Mouse (Mus musculus): Measurements from ENCODE around the gene Zfp710. TPM values are rescaled to one million over a fixed set of nuclear protein-coding genes. Genes with fewer than 3 reads are reported as not detected.

Zfp710 gene
- polyA plus RNA-seq, 2 experiments = 15.0 to 24.7 TPM

DNA sequence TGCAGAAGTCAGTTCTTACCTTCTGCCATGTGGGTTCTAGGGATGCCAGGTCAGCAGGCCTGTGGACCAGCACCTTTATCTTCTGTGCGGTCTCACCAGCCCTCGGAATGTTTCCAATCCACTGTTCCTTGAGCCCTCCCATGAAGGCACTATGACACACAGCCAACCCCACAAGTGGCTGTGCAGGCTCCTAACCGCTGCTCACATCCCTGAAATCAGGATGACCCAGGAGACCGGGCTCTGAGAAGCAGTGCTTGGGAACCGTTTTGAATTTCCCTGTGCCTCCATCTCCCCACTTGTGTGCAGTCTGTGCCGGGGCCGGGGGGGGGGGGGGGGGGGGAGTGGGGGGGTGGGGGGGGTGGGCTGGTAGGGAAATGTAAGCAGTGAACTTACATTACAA lies 43.7 kb downstream of the Zfp710 start:
- Histone ChIP-seq H3K27me3 (ENCODE audit: control insufficient read depth, insufficient read depth, low read length) (no peaks in the 10 kb centered on the region), H3K9me3 (ENCODE audit: control insufficient read depth, low read length) (no peaks in the 10 kb centered on the region), H3K9ac (ENCODE audit: low read depth, low read length, severe bottlenecking) (no peak overlapping the region), H3K4me1 (ENCODE audit: control insufficient read depth, insufficient read depth, low read length) (peaks cover 11% of the 10 kb centered on the region), H3K4me2 (replicated peaks; ENCODE audit: low read depth, low read length, severe bottlenecking) (no peak overlapping the region), H3K4me3 (replicated peaks; ENCODE audit: low read length) (no peak overlapping the region), H3K36me3 (ENCODE audit: control insufficient read depth, insufficient read depth, low read length) (no peaks in the 10 kb centered on the region), H3K27ac (replicated peaks; ENCODE audit: low read depth, low read length) (no peak overlapping the region)
- WGBS = 71% methylated on average over 4 of the region's 7 CpGs
- DNase-seq (ENCODE audit: low spot score) = no peak
- ATAC-seq (ENCODE audit: low FRiP score, low read depth) = no peak
- no peak for TF ChIP-seq POLR2A (IDR thresholded peaks at IDR 0.05; ENCODE audit: borderline replicate concordance, extremely low read depth, insufficient read depth, insufficient read length)

DNA sequence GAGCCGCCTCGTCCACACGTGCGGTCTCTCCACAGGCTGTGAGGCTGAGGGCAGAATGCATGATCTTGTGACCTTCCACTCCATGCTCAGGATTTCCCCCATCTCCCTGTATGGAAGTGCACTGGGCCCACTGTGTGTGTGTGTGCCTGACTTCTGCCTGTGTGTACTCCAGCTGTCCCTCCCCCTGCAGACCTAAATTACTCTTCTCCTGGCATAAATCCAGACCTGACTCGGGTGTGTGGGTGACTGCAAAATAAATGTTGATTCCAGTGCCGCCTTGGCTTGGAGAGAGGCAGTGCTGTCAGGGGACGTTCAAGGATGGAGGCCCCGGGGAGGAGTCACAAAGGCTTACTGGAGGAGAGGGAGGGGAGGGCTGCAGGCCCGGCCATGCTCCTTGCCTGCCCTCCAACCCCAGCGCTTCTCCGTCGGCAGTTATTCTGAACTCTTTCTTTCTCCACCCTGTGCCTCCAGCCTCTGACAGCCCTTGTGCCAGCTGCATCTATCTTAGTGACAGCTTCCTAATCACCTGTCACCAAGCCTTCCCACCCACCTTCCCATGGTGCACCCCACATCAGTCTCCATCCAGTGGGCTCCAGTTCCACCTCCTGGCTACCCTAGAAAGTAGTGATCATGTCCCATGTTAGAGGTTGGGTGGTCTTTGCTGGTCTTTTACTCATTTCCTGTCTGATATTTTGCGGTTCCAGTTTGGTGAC lies 45.2 kb downstream of the Zfp710 start:
- Histone ChIP-seq H3K36me3 (ENCODE audit: control insufficient read depth, insufficient read depth, low read length) (no peaks in the 10 kb centered on the region), H3K9me3 (ENCODE audit: control insufficient read depth, low read length) (no peaks in the 10 kb centered on the region), H3K4me1 (ENCODE audit: control insufficient read depth, insufficient read depth, low read length) (peaks cover 17% of the 10 kb centered on the region), H3K27me3 (ENCODE audit: control insufficient read depth, insufficient read depth, low read length) (no peaks in the 10 kb centered on the region), H3K4me3 (replicated peaks; ENCODE audit: low read length) (no peak overlapping the region), H3K4me2 (replicated peaks; ENCODE audit: low read depth, low read length, severe bottlenecking) (no peak overlapping the region), H3K9ac (ENCODE audit: low read depth, low read length, severe bottlenecking) (no peak overlapping the region), H3K27ac (replicated peaks; ENCODE audit: low read depth, low read length) (no peak overlapping the region; the same call in 1 of the 2 replicates)
- 14% methylated on average over 13 of the region's 13 CpGs for WGBS
- no peak for TF ChIP-seq POLR2A (IDR thresholded peaks at IDR 0.05; ENCODE audit: borderline replicate concordance, extremely low read depth, insufficient read depth, insufficient read length)
- DNase-seq (ENCODE audit: low spot score) (peak; percentile 27), ATAC-seq (ENCODE audit: low FRiP score, low read depth) (no peak)

DNA sequence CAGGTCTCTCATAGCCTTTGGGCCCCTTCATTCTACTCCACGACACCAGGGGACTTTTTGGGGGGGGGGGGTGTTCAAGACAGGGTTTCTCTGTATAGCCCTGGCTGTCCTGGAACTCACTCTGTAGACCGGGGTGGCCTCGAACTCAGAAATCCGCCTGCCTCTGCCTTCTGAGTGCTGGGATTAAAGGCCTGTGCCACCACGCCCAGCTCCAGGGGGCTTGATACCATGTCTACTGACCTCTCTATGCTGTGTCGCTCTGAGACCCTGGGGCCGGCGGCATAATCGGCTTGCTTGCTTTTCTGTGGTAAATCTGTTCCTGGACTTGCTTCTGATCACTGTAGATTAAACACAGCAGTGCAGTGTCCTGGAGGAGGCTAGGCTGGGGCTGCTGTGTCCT lies 46.6 kb downstream of the Zfp710 start:
- WGBS = 85% methylated on average over 9 of the region's 9 CpGs
- no peaks in the 10 kb centered on the region for H3K9me3 ChIP-seq (ENCODE audit: control insufficient read depth, low read length)
- peaks cover 32% of the 10 kb centered on the region for H3K4me1 ChIP-seq (ENCODE audit: control insufficient read depth, insufficient read depth, low read length)
- no peaks in the 10 kb centered on the region for H3K36me3 ChIP-seq (ENCODE audit: control insufficient read depth, insufficient read depth, low read length)
- no peak overlapping the region for H3K27ac ChIP-seq (replicated peaks; ENCODE audit: low read depth, low read length)
- H3K4me3 ChIP-seq (replicated peaks; ENCODE audit: low read length) = no peak overlapping the region
- DNase-seq (ENCODE audit: low spot score) (no peak), ATAC-seq (ENCODE audit: low FRiP score, low read depth) (no peak)
- no peak overlapping the region for H3K4me2 ChIP-seq (replicated peaks; ENCODE audit: low read depth, low read length, severe bottlenecking)
- no peak for TF ChIP-seq POLR2A (IDR thresholded peaks at IDR 0.05; ENCODE audit: borderline replicate concordance, extremely low read depth, insufficient read depth, insufficient read length)
- no peaks in the 10 kb centered on the region for H3K27me3 ChIP-seq (ENCODE audit: control insufficient read depth, insufficient read depth, low read length)
- no peak overlapping the region for H3K9ac ChIP-seq (ENCODE audit: low read depth, low read length, severe bottlenecking)

DNA sequence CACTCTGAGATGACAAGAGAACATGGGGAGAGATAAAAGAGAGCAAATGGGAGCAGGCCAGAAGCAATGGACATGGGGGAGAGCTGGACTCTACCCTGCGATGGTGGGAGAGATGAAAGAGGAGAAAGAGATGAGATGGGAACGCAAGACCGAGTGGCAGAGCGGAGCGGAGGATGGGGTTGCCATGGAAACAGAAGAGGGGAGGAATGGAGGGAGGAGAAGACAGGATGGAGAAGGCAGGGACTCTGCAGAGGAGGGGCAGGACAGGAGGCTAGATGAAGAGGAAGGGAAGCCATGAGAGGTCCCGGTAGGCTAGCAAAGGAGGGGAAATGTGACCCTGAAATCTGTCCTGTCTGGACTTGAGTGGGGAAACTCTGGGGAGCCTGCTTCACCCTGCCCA lies 47.7 kb downstream of the Zfp710 start:
- Histone ChIP-seq H3K9me3 (ENCODE audit: control insufficient read depth, low read length) (no peaks in the 10 kb centered on the region), H3K9ac (ENCODE audit: low read depth, low read length, severe bottlenecking) (no peak overlapping the region), H3K36me3 (ENCODE audit: control insufficient read depth, insufficient read depth, low read length) (no peaks in the 10 kb centered on the region), H3K4me3 (replicated peaks; ENCODE audit: low read length) (no peak overlapping the region), H3K4me2 (replicated peaks; ENCODE audit: low read depth, low read length, severe bottlenecking) (no peak overlapping the region), H3K27me3 (ENCODE audit: control insufficient read depth, insufficient read depth, low read length) (no peaks in the 10 kb centered on the region), H3K27ac (replicated peaks; ENCODE audit: low read depth, low read length) (no peak overlapping the region), H3K4me1 (ENCODE audit: control insufficient read depth, insufficient read depth, low read length) (peaks cover 41% of the 10 kb centered on the region)
- no peak for DNase-seq (ENCODE audit: low spot score)
- WGBS = 62% methylated on average over 6 of the region's 6 CpGs
- ATAC-seq (ENCODE audit: low FRiP score, low read depth) = no peak
- TF ChIP-seq POLR2A (IDR thresholded peaks at IDR 0.05; ENCODE audit: borderline replicate concordance, extremely low read depth, insufficient read depth, insufficient read length) = no peak

DNA sequence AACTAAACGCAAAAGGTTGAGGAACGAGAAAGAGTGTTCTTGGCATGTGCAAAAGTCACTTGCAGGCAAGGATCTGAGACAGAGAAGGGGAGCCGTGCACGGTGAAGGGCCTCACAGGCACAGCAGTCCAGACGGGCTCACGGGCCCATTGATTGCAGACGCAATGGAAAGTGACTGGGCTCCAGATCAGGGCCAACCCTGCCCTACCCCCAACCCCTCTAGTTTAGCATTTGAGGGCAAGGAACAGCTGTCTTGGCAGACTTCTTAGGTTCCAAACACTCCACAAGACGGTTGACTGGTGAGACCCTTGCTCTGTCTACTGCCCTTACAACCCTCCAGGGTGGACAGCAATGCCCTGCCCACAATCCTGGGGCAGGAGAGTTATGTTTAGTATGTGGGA lies 48.9 kb downstream of the Zfp710 start:
- Histone ChIP-seq H3K9ac (ENCODE audit: low read depth, low read length, severe bottlenecking) (no peak overlapping the region), H3K27me3 (ENCODE audit: control insufficient read depth, insufficient read depth, low read length) (no peaks in the 10 kb centered on the region), H3K4me1 (ENCODE audit: control insufficient read depth, insufficient read depth, low read length) (peaks cover 50% of the 10 kb centered on the region), H3K27ac (replicated peaks; ENCODE audit: low read depth, low read length) (no peak overlapping the region), H3K4me2 (replicated peaks; ENCODE audit: low read depth, low read length, severe bottlenecking) (no peak overlapping the region), H3K36me3 (ENCODE audit: control insufficient read depth, insufficient read depth, low read length) (no peaks in the 10 kb centered on the region), H3K4me3 (replicated peaks; ENCODE audit: low read length) (no peak overlapping the region), H3K9me3 (ENCODE audit: control insufficient read depth, low read length) (no peaks in the 10 kb centered on the region)
- DNase-seq (ENCODE audit: low spot score) (no peak), ATAC-seq (ENCODE audit: low FRiP score, low read depth) (no peak)
- 67% methylated on average over 8 of the region's 8 CpGs for WGBS
- no peak for TF ChIP-seq POLR2A (IDR thresholded peaks at IDR 0.05; ENCODE audit: borderline replicate concordance, extremely low read depth, insufficient read depth, insufficient read length)
